Mouse (Mus musculus): Measurements from ENCODE around the gene Zdhhc11.

- no peak for TF ChIP-seq CTCF (IDR thresholded peaks at IDR 0.05; ENCODE audit: low read depth, low read length)
- TF ChIP-seq TAL1 (conservative IDR thresholded peaks at IDR 0.05; ENCODE audit: low read depth, low read length), result no peak
- no peak for TF ChIP-seq POLR2AphosphoS5 (IDR thresholded peaks at IDR 0.05; ENCODE audit: insufficient replicate concordance, low read depth, low read length)
- no peak for TF ChIP-seq GATA2 (IDR thresholded peaks at IDR 0.05; ENCODE audit: borderline replicate concordance, low read depth, low read length)
Measured at GRCm38 (mm10) chr13:74030691-74031090, 67.0 kb downstream of the Zdhhc11 start.
